Mouse (Mus musculus) adrenal gland, adult (tissue): ENCODE measurements around the gene Lonp1.
"Not testable (repeated sequence)": the region's sequence is repeated elsewhere in the genome, so short reads cannot be mapped to it uniquely, and the experiment has no call there.

Source experiments
- DNase-seq, 2 experiments: peaks; one replicate each; pipeline ENCODE4 v3.0.0; 2022 to 2023; ENCODE audit warnings: low spot score in 1 of 2; ENCODE audit not compliant: inconsistent age in 2 of 2

Lonp1 gene

GRCm38 (mm10) chr17:56626754-56627470, at the start of gene Lonp1:
TSS of gene Lonp1 (minus strand) at chr17:56626887.
- DNase-seq: peak; percentile 98 to 99

- DNase-seq: peak; percentile 58 to 80
These were observed 47.1 kb upstream of the Lonp1 start for GRCm38 (mm10) chr17:56673647-56674416.

- peak; percentile 100 for DNase-seq
These were observed 46.4 kb upstream of the Lonp1 start, which contains the start of gene Ranbp3 for GRCm38 (mm10) chr17:56672941-56673646. TSS of gene Ranbp3 (plus strand) at chr17:56673294.

- peak in 1 of 2 experiments; percentile 77 for DNase-seq
These were observed 43.1 kb upstream of the Lonp1 start for GRCm38 (mm10) chr17:56669766-56670165.

- DNase-seq: peak; percentile 86 to 95
These were observed 41.9 kb upstream of the Lonp1 start for GRCm38 (mm10) chr17:56668384-56669144.

- peak; percentile 45 to 80 for DNase-seq
These were observed 40.9 kb upstream of the Lonp1 start for GRCm38 (mm10) chr17:56667591-56667990.

GRCm38 (mm10) chr17:56666384-56666783, 39.7 kb upstream of the Lonp1 start:
- DNase-seq: no peak

GRCm38 (mm10) chr17:56664333-56664732, 37.6 kb upstream of the Lonp1 start:
- DNase-seq: no peak

- DNase-seq: peak in 1 of 2 experiments; percentile 65
These were observed 37.0 kb upstream of the Lonp1 start for GRCm38 (mm10) chr17:56663659-56664058.

GRCm38 (mm10) chr17:56656171-56656570, 29.5 kb upstream of the Lonp1 start:
- DNase-seq: no peak

GRCm38 (mm10) chr17:56655311-56655710, 28.6 kb upstream of the Lonp1 start:
- DNase-seq: peak; percentile 68 to 83

- peak; percentile 31 to 64 for DNase-seq
These were observed 28.1 kb upstream of the Lonp1 start for GRCm38 (mm10) chr17:56654771-56655170.

GRCm38 (mm10) chr17:56651801-56652200, 25.1 kb upstream of the Lonp1 start:
- DNase-seq: no peak

- no peak for DNase-seq
These were observed 20.9 kb upstream of the Lonp1 start for GRCm38 (mm10) chr17:56647546-56647945.

- DNase-seq: peak in 1 of 2 experiments; percentile 31
These were observed 16.6 kb upstream of the Lonp1 start for GRCm38 (mm10) chr17:56643237-56643636.

GRCm38 (mm10) chr17:56634023-56634422, 7.3 kb upstream of the Lonp1 start:
- DNase-seq: peak in 1 of 2 experiments; percentile 31

- DNase-seq: no peak
These were observed 5.1 kb upstream of the Lonp1 start for GRCm38 (mm10) chr17:56631807-56632206.

GRCm38 (mm10) chr17:56629800-56630781, 3.4 kb upstream of the Lonp1 start:
- DNase-seq: not testable (repeated sequence)

GRCm38 (mm10) chr17:56627530-56628277, 1.0 kb upstream of the Lonp1 start, which contains the start of gene Catsperd:
TSS of gene Catsperd (plus strand) at chr17:56628143.
- DNase-seq: peak; percentile 63 to 84
